Mouse (Mus musculus): ENCODE data around the gene Mprip. TPM values are rescaled to one million over a fixed set of nuclear protein-coding genes. Genes with fewer than 3 reads are reported as not detected.

Mprip gene
- polyA plus RNA-seq, 1 experiment from 2014 or later = 14.2 TPM

GRCm38 (mm10) chr11:59707931-59708611 lies 47.0 kb downstream of the Mprip start:
- no peak for DNase-seq
- H3K9ac ChIP-seq (replicated peaks) = no peak overlapping the region
- H3K27me3 ChIP-seq (ENCODE audit: insufficient read depth, low read length) = no peaks in the 10 kb centered on the region
- H3K4me2 ChIP-seq (ENCODE audit: low read depth, low read length) = no peak overlapping the region
- no peaks in the 10 kb centered on the region for H3K36me3 ChIP-seq (replicated peaks; ENCODE audit: insufficient read depth, low read length)
- H3K4me3 ChIP-seq (ENCODE audit: low read depth, low read length) = no peak overlapping the region
- peak overlapping the region; percentile 30; the same call in 1 of the 2 replicates for H3K27ac ChIP-seq (ENCODE audit: low read depth)
- peaks cover 18% of the 10 kb centered on the region for H3K4me1 ChIP-seq (ENCODE audit: insufficient read depth)
- no peaks in the 10 kb centered on the region for H3K9me3 ChIP-seq (ENCODE audit: low read length)
- 0 out of 2 replicates have a peak, but pooled peaks have one; percentile 19 for ATAC-seq
- TF ChIP-seq EP300 (IDR thresholded peaks at IDR 0.05; ENCODE audit: low read depth) (no peak), CTCF (IDR thresholded peaks at IDR 0.05; ENCODE audit: low read depth) (no peak)
- 57% methylated on average over 11 of the region's 11 CpGs for WGBS (ENCODE audit: insufficient replicate concordance)

GRCm38 (mm10) chr11:59715424-59715840 lies 54.3 kb downstream of the Mprip start:
- no peaks in the 10 kb centered on the region for H3K27me3 ChIP-seq (ENCODE audit: insufficient read depth, low read length)
- WGBS (ENCODE audit: insufficient replicate concordance) = 54% methylated on average over 3 of the region's 3 CpGs
- H3K36me3 ChIP-seq (replicated peaks; ENCODE audit: insufficient read depth, low read length) = 0 out of 2 replicates have a peak, but pooled peaks cover 2% of the 10 kb centered on the region
- no peaks in the 10 kb centered on the region for H3K9me3 ChIP-seq (ENCODE audit: low read length)
- H3K9ac ChIP-seq (replicated peaks) = no peak overlapping the region
- H3K4me1 ChIP-seq (ENCODE audit: insufficient read depth) = peaks cover 4% of the 10 kb centered on the region; the same call in 1 of the 2 replicates
- ATAC-seq (no peak), DNase-seq (no peak)
- H3K4me3 ChIP-seq (ENCODE audit: low read depth, low read length) = no peak overlapping the region
- TF ChIP-seq CTCF (IDR thresholded peaks at IDR 0.05; ENCODE audit: low read depth) = no peak
- no peak for TF ChIP-seq EP300 (IDR thresholded peaks at IDR 0.05; ENCODE audit: low read depth)
- H3K27ac ChIP-seq (ENCODE audit: low read depth) = no peak overlapping the region
- H3K4me2 ChIP-seq (ENCODE audit: low read depth, low read length) = no peak overlapping the region

GRCm38 (mm10) chr11:59717801-59718291 lies 56.7 kb downstream of the Mprip start:
- H3K4me1 ChIP-seq (ENCODE audit: insufficient read depth) = peaks cover 4% of the 10 kb centered on the region; the same call in 1 of the 2 replicates
- no peak for DNase-seq
- no peaks in the 10 kb centered on the region for H3K9me3 ChIP-seq (ENCODE audit: low read length)
- TF ChIP-seq CTCF (IDR thresholded peaks at IDR 0.05; ENCODE audit: low read depth) (no peak), EP300 (IDR thresholded peaks at IDR 0.05; ENCODE audit: low read depth) (no peak)
- no peaks in the 10 kb centered on the region for H3K27me3 ChIP-seq (ENCODE audit: insufficient read depth, low read length)
- no peak overlapping the region for H3K4me2 ChIP-seq (ENCODE audit: low read depth, low read length)
- 66% methylated on average over 4 of the region's 4 CpGs for WGBS (ENCODE audit: insufficient replicate concordance)
- H3K36me3 ChIP-seq (replicated peaks; ENCODE audit: insufficient read depth, low read length) = 0 out of 2 replicates have a peak, but pooled peaks cover 2% of the 10 kb centered on the region
- no peak for ATAC-seq
- no peak overlapping the region for H3K27ac ChIP-seq (ENCODE audit: low read depth)
- no peak overlapping the region for H3K9ac ChIP-seq (replicated peaks)
- no peak overlapping the region for H3K4me3 ChIP-seq (ENCODE audit: low read depth, low read length)

GRCm38 (mm10) chr11:59719185-59719584 lies 58.1 kb downstream of the Mprip start:
- no peak for TF ChIP-seq CTCF (IDR thresholded peaks at IDR 0.05; ENCODE audit: low read depth)
- no peak for TF ChIP-seq EP300 (IDR thresholded peaks at IDR 0.05; ENCODE audit: low read depth)
- no peak overlapping the region for H3K9ac ChIP-seq (replicated peaks)
- 76% methylated on average over 5 of the region's 5 CpGs for WGBS (ENCODE audit: insufficient replicate concordance)
- H3K27ac ChIP-seq (ENCODE audit: low read depth) = no peak overlapping the region
- ATAC-seq (no peak), DNase-seq (no peak)
- 0 out of 2 replicates have a peak, but pooled peaks cover 2% of the 10 kb centered on the region for H3K36me3 ChIP-seq (replicated peaks; ENCODE audit: insufficient read depth, low read length)
- H3K27me3 ChIP-seq (ENCODE audit: insufficient read depth, low read length) = no peaks in the 10 kb centered on the region
- H3K4me2 ChIP-seq (ENCODE audit: low read depth, low read length) = no peak overlapping the region
- H3K9me3 ChIP-seq (ENCODE audit: low read length) = no peaks in the 10 kb centered on the region
- peaks cover 4% of the 10 kb centered on the region; the same call in 1 of the 2 replicates for H3K4me1 ChIP-seq (ENCODE audit: insufficient read depth)
- H3K4me3 ChIP-seq (ENCODE audit: low read depth, low read length) = no peak overlapping the region

- H3K9me3 ChIP-seq (ENCODE audit: low read length) = no peaks in the 10 kb centered on the region
- ATAC-seq (no peak), DNase-seq (no peak)
- no peaks in the 10 kb centered on the region for H3K27me3 ChIP-seq (ENCODE audit: insufficient read depth, low read length)
- WGBS (ENCODE audit: insufficient replicate concordance) = 58% methylated on average over 2 of the region's 2 CpGs
- no peak overlapping the region for H3K9ac ChIP-seq (replicated peaks)
- no peak overlapping the region for H3K27ac ChIP-seq (ENCODE audit: low read depth)
- no peak overlapping the region for H3K4me2 ChIP-seq (ENCODE audit: low read depth, low read length)
- no peak overlapping the region for H3K4me3 ChIP-seq (ENCODE audit: low read depth, low read length)
- no peak for TF ChIP-seq CTCF (IDR thresholded peaks at IDR 0.05; ENCODE audit: low read depth)
- no peak for TF ChIP-seq EP300 (IDR thresholded peaks at IDR 0.05; ENCODE audit: low read depth)
- 0 out of 2 replicates have a peak, but pooled peaks cover 2% of the 10 kb centered on the region for H3K36me3 ChIP-seq (replicated peaks; ENCODE audit: insufficient read depth, low read length)
- no peaks in the 10 kb centered on the region for H3K4me1 ChIP-seq (ENCODE audit: insufficient read depth)
Observed at GRCm38 (mm10) chr11:59721385-59721784, 60.3 kb downstream of the Mprip start.

- ATAC-seq = no peak
- no peak overlapping the region for H3K4me3 ChIP-seq (ENCODE audit: low read depth, low read length)
- H3K9me3 ChIP-seq (ENCODE audit: low read length) = no peaks in the 10 kb centered on the region
- H3K36me3 ChIP-seq (replicated peaks; ENCODE audit: insufficient read depth, low read length) = peaks cover 3% of the 10 kb centered on the region; the same call in 1 of the 2 replicates
- no peak overlapping the region for H3K4me2 ChIP-seq (ENCODE audit: low read depth, low read length)
- 71% methylated on average over 3 of the region's 3 CpGs for WGBS (ENCODE audit: insufficient replicate concordance)
- no peak for DNase-seq
- H3K9ac ChIP-seq (replicated peaks) = no peak overlapping the region
- H3K27ac ChIP-seq (ENCODE audit: low read depth) = no peak overlapping the region
- no peaks in the 10 kb centered on the region for H3K27me3 ChIP-seq (ENCODE audit: insufficient read depth, low read length)
- TF ChIP-seq EP300 (IDR thresholded peaks at IDR 0.05; ENCODE audit: low read depth) (no peak), CTCF (IDR thresholded peaks at IDR 0.05; ENCODE audit: low read depth) (no peak)
- H3K4me1 ChIP-seq (ENCODE audit: insufficient read depth) = 0 out of 2 replicates have a peak, but pooled peaks cover 3% of the 10 kb centered on the region
Observed at GRCm38 (mm10) chr11:59727204-59727603, 66.1 kb downstream of the Mprip start.
